Mouse (Mus musculus) kidney, adult 18-20 months (tissue): Measurements from ENCODE around the gene Gm6899.

Source experiments
- DNase-seq: peaks from one replicate; pipeline ENCODE4 v3.0.0; 2021

The Gm6899 gene

GRCm38 (mm10) chr11:26593061-26594059 is at the start of gene Gm6899, which contains the start of gene Vrk2:
TSS of gene Gm6899 (plus strand) at chr11:26593241.
TSS of gene Vrk2 (minus strand) at chr11:26593999.
- DNase-seq: peak; percentile 86

DNA sequence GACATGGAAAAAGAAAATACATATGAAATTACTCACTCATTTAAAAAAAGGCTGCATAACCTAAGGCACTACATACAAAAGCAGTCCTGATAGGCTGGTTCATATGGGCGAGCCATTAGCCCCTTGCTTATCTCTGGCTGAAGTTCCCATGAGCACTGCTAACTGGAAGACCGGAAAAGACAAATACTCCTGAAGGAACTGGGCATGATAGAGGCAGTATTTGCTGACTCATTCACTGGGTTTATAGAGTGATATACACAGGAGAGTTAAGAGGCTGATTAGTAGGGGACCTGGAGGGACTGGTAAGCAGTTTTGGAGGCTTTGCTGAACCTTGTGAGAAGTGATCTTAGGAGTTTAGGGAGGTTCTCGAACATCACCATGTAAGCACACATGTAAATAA is 41.5 kb upstream of the Gm6899 start:
- DNase-seq: no peak

DNA sequence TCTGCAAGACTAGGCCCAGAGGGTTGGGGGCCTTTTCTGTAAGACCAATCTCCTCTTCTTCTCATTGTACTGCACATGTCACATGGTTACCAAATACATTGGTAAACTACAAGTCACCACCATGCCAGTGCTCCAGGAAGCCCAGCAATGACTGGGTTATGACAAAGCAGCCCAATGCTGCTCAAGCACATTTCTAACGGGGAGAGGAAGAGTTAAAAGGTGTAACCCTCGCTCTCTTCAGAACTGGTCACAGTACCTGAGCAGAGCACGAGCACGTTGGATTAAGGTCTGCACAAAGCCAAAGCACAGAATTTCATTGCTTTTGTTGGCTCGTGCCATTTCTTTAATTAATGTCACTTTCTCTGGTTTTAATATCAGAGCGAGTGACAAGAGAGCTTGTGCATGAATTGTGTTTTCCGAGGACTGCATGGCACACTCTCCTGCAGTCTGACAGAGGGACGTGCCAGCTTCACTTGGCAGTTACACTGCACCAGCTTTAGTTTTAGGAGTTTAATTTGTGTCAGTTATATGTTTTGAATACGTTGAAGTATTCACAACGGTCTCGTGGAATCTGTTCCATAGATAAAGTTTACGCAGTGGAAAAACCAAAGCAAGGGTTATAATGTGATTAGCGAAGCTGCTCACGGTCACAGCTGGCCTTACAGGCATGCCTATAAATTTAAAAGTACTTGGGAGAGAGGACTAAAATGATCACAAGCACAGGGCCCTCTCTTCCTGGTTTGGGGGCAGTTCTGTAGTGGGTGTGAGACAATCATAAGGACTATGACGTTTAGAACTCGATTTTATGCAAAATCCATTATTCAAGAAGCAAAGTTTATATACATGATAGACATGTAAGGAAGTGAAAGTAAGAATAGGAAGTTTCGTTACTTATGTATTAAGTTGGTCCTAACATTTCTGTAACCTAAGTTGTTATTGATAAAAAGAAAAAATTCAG is 7.4 kb upstream of the Gm6899 start:
- no peak for DNase-seq

DNA sequence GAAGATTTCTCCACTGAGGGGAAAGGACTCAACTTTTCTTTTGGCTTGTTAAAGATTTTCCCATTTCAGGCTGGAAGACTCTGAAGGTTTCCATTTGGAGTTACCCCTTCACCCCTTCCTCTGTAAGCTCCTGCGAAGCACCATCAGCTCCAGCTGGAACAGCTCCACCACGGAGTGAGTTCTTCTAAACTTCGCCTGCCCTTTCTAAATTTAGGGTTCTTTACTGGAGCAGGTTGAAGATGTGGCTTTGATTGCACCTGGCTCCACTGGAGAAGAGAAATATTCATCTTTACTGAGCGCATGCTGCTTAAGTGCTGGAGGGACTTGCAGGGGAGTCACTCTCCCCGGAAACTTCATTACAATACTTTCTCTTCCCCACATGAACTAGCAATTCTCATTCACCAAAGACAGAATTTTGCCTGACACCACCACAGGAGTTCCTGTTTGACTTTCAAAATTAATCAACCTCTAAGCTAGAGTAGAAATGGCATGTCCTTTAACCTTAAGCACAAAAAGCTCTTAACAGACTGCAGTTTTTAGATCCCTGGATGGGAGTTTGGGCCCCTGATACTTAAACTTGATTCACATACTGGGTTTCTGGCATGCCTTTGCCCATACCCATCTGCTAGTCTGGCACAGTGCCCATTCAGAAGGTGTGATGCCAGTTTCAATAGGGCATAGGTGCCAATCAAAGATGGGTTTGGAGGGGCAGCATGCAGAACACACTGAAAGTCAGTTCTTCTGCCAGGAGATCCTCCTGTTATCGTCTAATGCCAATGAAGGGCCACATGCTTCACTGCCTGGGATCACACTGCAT is 6.5 kb upstream of the Gm6899 start:
- DNase-seq: no peak

DNA sequence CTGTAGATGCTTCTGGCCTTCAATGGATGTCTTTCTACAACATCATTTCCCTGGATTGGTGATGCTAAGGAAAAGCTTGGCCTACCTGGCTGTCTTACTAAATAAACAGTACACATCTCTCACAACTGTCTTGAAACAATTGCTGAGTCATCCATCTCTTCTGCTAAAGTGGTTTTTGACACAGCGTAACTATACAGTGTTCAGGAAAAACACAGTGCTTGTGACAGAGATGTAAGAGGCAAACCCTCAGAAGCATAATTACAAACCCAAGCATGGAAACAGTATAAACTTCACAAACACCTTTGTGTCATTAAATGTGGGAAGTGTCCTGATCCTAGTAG is 5.9 kb upstream of the Gm6899 start:
- DNase-seq: no peak

GRCm38 (mm10) chr11:26592395-26593053 is 517 bp upstream of the Gm6899 start:
- no peak for DNase-seq

- no peak for DNase-seq
Observed at GRCm38 (mm10) chr11:26594487-26594886, 1.4 kb downstream of the Gm6899 start.

DNA sequence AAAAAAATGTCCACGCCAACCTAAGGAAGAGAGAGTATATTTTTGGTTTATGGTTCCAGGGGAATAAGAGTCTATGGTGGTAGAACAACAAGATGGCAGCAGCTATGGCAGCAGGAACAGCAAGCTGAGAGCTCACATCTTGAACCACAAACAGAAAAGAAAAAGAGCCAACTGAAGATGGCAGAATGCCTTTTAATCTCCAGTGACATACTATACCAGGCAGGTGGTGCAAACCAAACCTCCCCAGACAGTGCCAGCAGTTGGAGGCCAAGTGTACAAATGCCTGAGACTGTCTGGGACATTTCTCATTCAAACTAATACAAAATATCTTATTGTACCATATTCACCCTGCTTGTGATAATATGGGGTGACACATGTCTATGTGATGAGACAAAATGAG is 3.1 kb downstream of the Gm6899 start:
- no peak for DNase-seq

DNA sequence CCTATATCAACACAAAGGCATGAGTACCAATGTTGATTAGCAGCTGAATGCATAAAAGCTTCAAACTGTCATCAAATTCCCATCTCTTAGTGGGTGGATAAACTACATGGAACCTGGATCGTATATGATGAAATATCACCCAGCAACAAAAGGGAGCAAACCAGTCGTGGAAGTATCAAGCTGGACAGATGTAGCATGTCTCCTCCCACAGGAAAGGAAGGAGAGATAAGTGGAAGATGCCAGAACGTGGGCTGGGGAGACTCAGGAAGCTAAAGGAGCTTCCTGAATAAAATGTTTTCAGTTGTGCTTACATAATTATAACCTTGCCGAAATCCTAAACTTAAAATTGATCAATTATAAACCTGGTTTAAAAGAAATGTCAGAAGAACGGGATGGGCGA is 4.1 kb downstream of the Gm6899 start:
- DNase-seq: no peak

GRCm38 (mm10) chr11:26597761-26598160 is 4.7 kb downstream of the Gm6899 start:
- no peak for DNase-seq

- no peak for DNase-seq
Observed at GRCm38 (mm10) chr11:26598876-26599275, 5.8 kb downstream of the Gm6899 start.

DNA sequence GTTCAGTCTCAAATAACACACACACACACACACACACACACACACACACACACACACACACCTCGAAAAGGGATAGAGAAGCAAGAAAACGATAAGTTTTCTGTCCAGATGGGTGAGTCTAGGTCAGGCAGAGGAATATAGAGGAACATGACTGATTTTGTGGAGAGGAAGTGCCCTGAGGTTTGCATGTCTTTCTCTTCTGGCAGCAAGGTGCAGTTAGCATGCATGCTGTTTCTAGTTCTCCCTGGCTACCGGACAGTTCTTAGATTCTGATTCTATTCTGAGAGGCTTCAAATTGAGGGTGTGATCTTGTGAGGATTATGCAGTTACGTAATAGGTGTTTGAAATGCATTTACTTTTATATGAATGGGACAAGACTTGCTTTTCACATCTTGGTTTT is 7.7 kb downstream of the Gm6899 start:
- DNase-seq: no peak

- DNase-seq: no peak
Observed at GRCm38 (mm10) chr11:26601571-26602175, 8.6 kb downstream of the Gm6899 start.

- no peak for DNase-seq
Observed at GRCm38 (mm10) chr11:26604061-26604655, 11.1 kb downstream of the Gm6899 start.

- DNase-seq: no peak
Observed at GRCm38 (mm10) chr11:26608795-26609194, 15.8 kb downstream of the Gm6899 start.

DNA sequence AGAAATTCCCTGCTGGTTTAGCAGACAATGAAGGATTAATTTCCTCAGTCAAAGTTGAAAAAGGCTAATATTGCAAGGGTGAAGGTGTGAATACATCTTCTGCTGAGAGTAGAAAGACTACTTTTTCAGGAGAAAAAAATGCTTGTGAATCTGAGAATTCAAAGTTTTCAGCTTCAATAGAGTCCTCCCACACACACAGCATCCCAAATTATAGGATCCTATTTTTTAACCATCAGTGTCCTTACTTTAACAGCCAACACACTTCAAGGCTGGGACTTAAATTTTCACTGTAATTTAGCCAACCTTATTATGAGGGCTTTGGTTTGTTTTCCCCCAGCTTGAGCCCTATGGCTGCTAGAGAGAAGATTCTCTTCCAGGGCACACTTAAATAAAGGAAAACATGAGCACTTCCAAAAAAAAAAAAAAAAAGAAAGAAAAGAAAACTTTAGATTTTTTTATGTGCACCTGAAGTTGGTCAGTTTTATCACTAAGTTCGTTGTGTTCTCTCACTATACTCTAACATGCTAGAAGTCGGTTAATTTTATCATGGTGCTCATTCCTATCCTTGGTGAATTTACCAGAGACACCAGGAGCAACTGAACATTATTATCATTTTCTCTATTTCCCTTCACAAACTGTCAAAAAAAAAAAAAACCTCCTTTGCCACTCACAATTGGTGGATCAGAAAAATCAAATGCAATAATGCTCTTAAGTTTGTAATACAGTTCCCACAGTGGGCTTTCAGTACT is 25.6 kb downstream of the Gm6899 start:
- no peak for DNase-seq

DNA sequence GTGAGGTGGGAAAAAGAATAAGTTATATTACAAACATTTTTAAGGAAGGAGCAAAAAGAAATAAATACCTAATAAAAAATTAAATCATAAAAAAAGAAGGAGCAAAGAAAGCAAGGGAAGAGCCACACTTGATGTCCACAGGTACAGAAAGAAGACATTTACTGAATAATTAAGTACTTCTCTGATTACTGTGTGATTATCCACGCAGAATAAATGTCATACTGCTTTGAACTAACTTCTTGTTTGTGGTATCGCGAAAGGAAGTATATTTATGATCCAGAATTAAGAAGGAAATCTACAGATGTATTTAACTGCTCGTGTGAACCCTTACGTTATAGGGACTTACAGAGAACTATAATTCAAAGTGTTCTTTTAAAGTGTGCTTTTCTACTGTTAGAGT is 29.7 kb downstream of the Gm6899 start:
- DNase-seq: no peak

DNA sequence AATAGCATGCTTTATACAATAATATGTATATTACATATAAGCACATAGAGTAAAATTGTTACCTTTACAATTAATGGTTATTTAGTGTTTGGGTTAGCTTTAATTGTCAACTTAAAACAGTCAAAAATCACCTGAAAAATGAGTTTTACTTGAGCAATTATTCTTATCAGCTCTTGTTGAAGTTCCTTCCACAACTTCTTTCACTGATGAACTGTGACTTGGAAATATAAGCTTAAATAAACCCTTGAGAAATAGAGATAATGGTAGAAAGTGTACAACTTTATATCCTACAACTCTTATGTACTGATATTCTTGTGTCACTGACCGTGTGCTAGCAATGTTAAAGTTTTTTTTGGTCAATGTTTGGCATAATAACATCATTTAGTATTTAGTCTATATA is 43.2 kb downstream of the Gm6899 start:
- no peak for DNase-seq

DNA sequence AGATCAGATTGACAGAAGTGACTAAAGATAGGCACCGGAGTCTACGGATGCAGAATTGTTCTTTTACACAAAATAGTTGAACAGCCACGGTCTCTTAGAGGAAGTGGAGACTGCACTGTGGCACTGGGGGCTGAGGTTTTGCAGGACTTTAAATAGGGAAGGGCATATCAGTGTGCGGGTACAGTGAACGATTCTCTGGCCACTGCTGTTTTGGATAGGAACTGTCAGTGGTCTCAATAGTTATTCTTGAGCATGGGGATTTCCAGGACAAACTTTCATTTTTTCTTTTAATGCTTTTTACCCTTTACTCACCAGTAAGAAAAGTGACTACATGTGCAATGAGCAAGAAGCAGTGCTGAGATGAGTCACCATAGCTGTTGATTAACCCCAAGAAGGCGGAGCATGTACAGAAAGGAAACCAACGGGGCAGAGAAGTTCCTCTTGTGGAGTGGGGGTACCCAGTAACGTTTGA is 47.3 kb downstream of the Gm6899 start:
- no peak for DNase-seq

GRCm38 (mm10) chr11:26642141-26642540 is 49.1 kb downstream of the Gm6899 start:
- DNase-seq: no peak
